Mouse (Mus musculus) C2C12 (cell line): ENCODE data around the gene Xpot. TPM values are rescaled to one million over a fixed set of nuclear protein-coding genes. Genes with fewer than 3 reads are reported as not detected.

Experiments used
- H3K27me3 ChIP-seq: one replicate; pipeline ENCODE4 v1.6.1; 2011; ENCODE audit not compliant: control insufficient read depth, insufficient read depth, insufficient read length
- H3K36me3 ChIP-seq: one replicate; pipeline ENCODE4 v1.6.1; 2011; ENCODE audit not compliant: control insufficient read depth, insufficient read depth
- H3K4me3 ChIP-seq: one replicate; pipeline ENCODE4 v1.5.1; 2011; ENCODE audit warnings: mild to moderate bottlenecking, control low read depth; ENCODE audit not compliant: poor library complexity, insufficient read depth, severe bottlenecking
- H3K79me2 ChIP-seq: one replicate; pipeline ENCODE4 v1.6.1; 2011; ENCODE audit not compliant: control insufficient read depth, insufficient read depth
- H3K79me3 ChIP-seq: one replicate; pipeline ENCODE4 v1.6.1; 2011; ENCODE audit warnings: low read depth, control low read depth
- H3ac ChIP-seq: one replicate; pipeline ENCODE3; 2011; ENCODE audit warnings: low read depth; ENCODE audit not compliant: control insufficient read depth, insufficient read length
- CEBPB ChIP-seq: IDR thresholded peaks from one replicate; pipeline ENCODE4 v1.6.1; 2011; ENCODE audit warnings: low read depth, mild to moderate bottlenecking, control low read depth, moderate library complexity
- CTCF ChIP-seq: IDR thresholded peaks from one replicate; pipeline ENCODE4 v1.5.1; 2011; ENCODE audit not compliant: control insufficient read depth, insufficient read depth, insufficient read length
- FOSL1 ChIP-seq: IDR thresholded peaks from one replicate; pipeline ENCODE4 v1.8.0; 2011; ENCODE audit warnings: mild to moderate bottlenecking, low read length; ENCODE audit not compliant: poor library complexity, insufficient read depth, severe bottlenecking
- MAX ChIP-seq: IDR thresholded peaks from one replicate; pipeline ENCODE4 v1.6.1; 2011; ENCODE audit warnings: mild to moderate bottlenecking, control low read depth
- MYOD1 ChIP-seq: IDR thresholded peaks from one replicate; pipeline ENCODE4 v1.6.1; 2011; ENCODE audit warnings: low read depth; ENCODE audit not compliant: control insufficient read depth, insufficient read length
- MYOG ChIP-seq: IDR thresholded peaks from one replicate; pipeline ENCODE4 v1.6.1; 2011; ENCODE audit not compliant: control insufficient read depth, insufficient read length; ENCODE audit errors: extremely low read depth
- USF1 ChIP-seq: IDR thresholded peaks from one replicate; pipeline ENCODE4 v1.6.1; 2011; ENCODE audit warnings: low read depth, mild to moderate bottlenecking, control low read depth, moderate library complexity
- polyA plus RNA-seq: library from polyadenylated mRNA; unstranded; fragments of >200 nt; fragmentation: generic; extraction: Trizol; gene quantifications from one replicate; pipeline ENCODE4 v1.2.1, GENCODE M21; 2012; ENCODE audit warnings: missing spikeins

The Xpot gene
- polyA plus RNA-seq, 1 experiment: 50.6 TPM

- TF ChIP-seq MYOD1 (no peak), USF1 (no peak), CEBPB (no peak), MYOG (no peak), CTCF (no peak), MAX (no peak), FOSL1 (no peak)
- no peaks in the 10 kb centered on the region for H3K27me3 ChIP-seq
- H3K79me2 ChIP-seq: no peaks in the 10 kb centered on the region
- H3K79me3 ChIP-seq: peaks cover 1% of the 10 kb centered on the region
- no peak overlapping the region for H3K4me3 ChIP-seq
- no peak overlapping the region for H3ac ChIP-seq
- H3K36me3 ChIP-seq: peaks cover 99% of the 10 kb centered on the region
Observed at GRCm38 (mm10) chr10:121601272-121601671, 24.9 kb downstream of the Xpot start.

GRCm38 (mm10) chr10:121596580-121596979 is 29.6 kb downstream of the Xpot start:
- Histone ChIP-seq H3K79me3 (no peaks in the 10 kb centered on the region), H3K27me3 (no peaks in the 10 kb centered on the region), H3K4me3 (no peak overlapping the region), H3ac (no peak overlapping the region), H3K79me2 (no peaks in the 10 kb centered on the region), H3K36me3 (peaks cover 93% of the 10 kb centered on the region)
- TF ChIP-seq CTCF: no peak
- TF ChIP-seq USF1: no peak

GRCm38 (mm10) chr10:121591106-121591505 is 35.0 kb downstream of the Xpot start:
- Histone ChIP-seq H3K4me3 (no peak overlapping the region), H3K79me2 (peaks cover 8% of the 10 kb centered on the region), H3K27me3 (no peaks in the 10 kb centered on the region), H3K79me3 (peaks cover 2% of the 10 kb centered on the region), H3ac (no peak overlapping the region), H3K36me3 (peaks cover 67% of the 10 kb centered on the region)
- TF ChIP-seq CEBPB (no peak), USF1 (no peak), MYOG (no peak), MYOD1 (no peak), FOSL1 (no peak), CTCF (no peak), MAX (no peak)

- peaks cover 45% of the 10 kb centered on the region for H3K79me2 ChIP-seq
- H3ac ChIP-seq: no peak overlapping the region
- TF ChIP-seq FOSL1 (no peak), USF1 (no peak), MYOG (no peak), CEBPB (no peak), MYOD1 (no peak), MAX (no peak), CTCF (no peak)
- peaks cover 39% of the 10 kb centered on the region for H3K79me3 ChIP-seq
- peaks cover 63% of the 10 kb centered on the region for H3K36me3 ChIP-seq
- no peaks in the 10 kb centered on the region for H3K27me3 ChIP-seq
- peak overlapping the region; percentile 86 for H3K4me3 ChIP-seq
Observed at GRCm38 (mm10) chr10:121587371-121587840, 38.7 kb downstream of the Xpot start.

GRCm38 (mm10) chr10:121586675-121587370 is 39.3 kb downstream of the Xpot start, which contains the start of gene Tbk1:
Gene Tbk1 (minus strand): TSS chr10:121586787.
- peaks cover 64% of the 10 kb centered on the region for H3K36me3 ChIP-seq
- H3K27me3 ChIP-seq: no peaks in the 10 kb centered on the region
- H3K79me3 ChIP-seq: peaks cover 43% of the 10 kb centered on the region
- H3K4me3 ChIP-seq: peak within 1 kb of the TSS; percentile 86
- TF ChIP-seq CEBPB: no peak
- TF ChIP-seq MAX: peak; percentile 61
- TF ChIP-seq MYOD1: no peak
- peak; percentile 93 for TF ChIP-seq USF1
- H3K79me2 ChIP-seq: peaks cover 51% of the 10 kb centered on the region
- peak within 1 kb of the TSS; percentile 89 for H3ac ChIP-seq
